Mouse (Mus musculus): ENCODE measurements around the gene Gm10638.

DNA sequence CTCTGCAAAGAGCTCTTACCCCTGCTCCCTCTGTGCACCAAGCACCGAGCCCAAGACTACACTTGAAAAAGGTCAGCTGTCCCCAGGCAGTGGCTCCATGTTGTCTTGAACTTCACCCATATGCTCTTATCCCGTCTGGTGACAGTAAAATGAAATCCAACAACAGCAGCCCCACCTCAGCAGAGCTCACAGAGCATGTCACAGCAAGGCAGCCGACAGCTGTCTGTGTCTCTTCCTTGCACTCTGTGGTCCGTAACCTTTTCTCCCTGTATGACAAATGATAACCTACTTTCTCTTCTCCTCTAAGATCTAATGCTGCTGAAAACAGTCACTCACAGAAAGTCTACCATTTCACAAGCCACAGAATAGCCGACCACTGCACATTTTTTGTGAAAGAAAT is 38.7 kb upstream of the Gm10638 start:
- TF ChIP-seq CTCF (IDR thresholded peaks at IDR 0.05; ENCODE audit: low read depth) (no peak), EP300 (optimal IDR thresholded peaks at IDR 0.05) (no peak)

Measured in stomach, postnatal 0 days (tissue).